Mouse (Mus musculus): Measurements from ENCODE around the gene Cdc42ep3.
A peak's percentile ranks its signal among the peaks of the same experiment; 100 is the strongest.

Gene Cdc42ep3

GRCm38 (mm10) chr17:79345001-79345709 lies 9.7 kb downstream of the Cdc42ep3 start:
- DNase-seq (ENCODE audit: low spot score in 2 of 2): no peak

GRCm38 (mm10) chr17:79343334-79343946 lies 11.5 kb downstream of the Cdc42ep3 start:
- no peak for DNase-seq (ENCODE audit: low spot score in 2 of 2)

GRCm38 (mm10) chr17:79342639-79343333 lies 12.1 kb downstream of the Cdc42ep3 start:
- no peak for DNase-seq (ENCODE audit: low spot score in 2 of 2)

- DNase-seq (ENCODE audit: low spot score in 2 of 2): no peak
Observed at GRCm38 (mm10) chr17:79341946-79342470, 12.9 kb downstream of the Cdc42ep3 start.

- DNase-seq (ENCODE audit: low spot score in 2 of 2): no peak
Observed at GRCm38 (mm10) chr17:79337494-79337893, 17.4 kb downstream of the Cdc42ep3 start.

GRCm38 (mm10) chr17:79334701-79335100 lies 20.2 kb downstream of the Cdc42ep3 start:
- DNase-seq (ENCODE audit: low spot score in 2 of 2): no peak

GRCm38 (mm10) chr17:79333650-79334049 lies 21.2 kb downstream of the Cdc42ep3 start:
- DNase-seq (ENCODE audit: low spot score in 2 of 2): no peak

- no peak for DNase-seq (ENCODE audit: low spot score in 2 of 2)
Observed at GRCm38 (mm10) chr17:79332864-79333263, 22.0 kb downstream of the Cdc42ep3 start.

- no peak for DNase-seq (ENCODE audit: low spot score in 2 of 2)
Observed at GRCm38 (mm10) chr17:79330397-79330796, 24.5 kb downstream of the Cdc42ep3 start.

GRCm38 (mm10) chr17:79326868-79327376 lies 28.0 kb downstream of the Cdc42ep3 start:
- DNase-seq (ENCODE audit: low spot score in 2 of 2): peak; percentile 44 to 79

- no peak for DNase-seq (ENCODE audit: low spot score in 2 of 2)
Observed at GRCm38 (mm10) chr17:79317085-79317751, 37.7 kb downstream of the Cdc42ep3 start.

- no peak for DNase-seq (ENCODE audit: low spot score in 2 of 2)
Observed at GRCm38 (mm10) chr17:79315415-79316094, 39.3 kb downstream of the Cdc42ep3 start.

- no peak for DNase-seq (ENCODE audit: low spot score in 2 of 2)
Observed at GRCm38 (mm10) chr17:79310465-79310864, 44.4 kb downstream of the Cdc42ep3 start.

- DNase-seq (ENCODE audit: low spot score in 2 of 2): no peak
Observed at GRCm38 (mm10) chr17:79309506-79309905, 45.4 kb downstream of the Cdc42ep3 start.

- peak; percentile 42 to 46 for DNase-seq (ENCODE audit: low spot score in 2 of 2)
Observed at GRCm38 (mm10) chr17:79305644-79306043, 49.2 kb downstream of the Cdc42ep3 start.

GRCm38 (mm10) chr17:79303744-79304497 lies 51.0 kb downstream of the Cdc42ep3 start:
- no peak for DNase-seq (ENCODE audit: low spot score in 2 of 2)

GRCm38 (mm10) chr17:79303238-79303637 lies 51.7 kb downstream of the Cdc42ep3 start:
- DNase-seq (ENCODE audit: low spot score in 2 of 2): no peak

GRCm38 (mm10) chr17:79299925-79300324 lies 55.0 kb downstream of the Cdc42ep3 start:
- no peak for DNase-seq (ENCODE audit: low spot score in 2 of 2)

- no peak for DNase-seq (ENCODE audit: low spot score in 2 of 2)
Observed at GRCm38 (mm10) chr17:79298968-79299367, 55.9 kb downstream of the Cdc42ep3 start.

GRCm38 (mm10) chr17:79295926-79296325 lies 59.0 kb downstream of the Cdc42ep3 start:
- no peak for DNase-seq (ENCODE audit: low spot score in 2 of 2)
